Mouse (Mus musculus) olfactory bulb, adult 2 months (tissue): ENCODE measurements around the gene Pibf1.

ENCODE experiments used
- CTCF ChIP-seq: fragments of 200-500 bp; IDR thresholded peaks from 2 replicates; pipeline ENCODE4 v1.5.1; 2012; ENCODE audit warnings: low read depth, mild to moderate bottlenecking, low read length, moderate library complexity; ENCODE audit not compliant: insufficient read depth
- POLR2A ChIP-seq: fragments of 200-500 bp; IDR thresholded peaks from 2 replicates; pipeline ENCODE4 v1.6.1; 2012; ENCODE audit warnings: mild to moderate bottlenecking, low read depth, low read length, moderate library complexity; ENCODE audit not compliant: insufficient read depth

- no peak for TF ChIP-seq CTCF
- no peak for TF ChIP-seq POLR2A
Measured at GRCm38 (mm10) chr14:99088947-99089346, 10.3 kb upstream of the Pibf1 start.
